Mouse (Mus musculus) left cerebral cortex, adult 2 months (tissue): ENCODE measurements at regions not wholly inside any gene's neighbourhood (a gene's known extent, or its start where the extent isn't known, plus 50 kb on each side); places are given as distances from the start of the nearest gene placed in this dataset.
A peak's percentile ranks its signal among the peaks of the same experiment; 100 is the strongest.

Experiments
- DNase-seq, 2 experiments: peaks; one replicate each; pipeline ENCODE4 v3.0.0; 2021 to 2022; ENCODE audit warnings: low spot score in 2 of 2, mixed read lengths in 1 of 2; ENCODE audit errors: extremely low spot score in 1 of 2
- H3K27ac ChIP-seq: fragments of 200-600 bp; 2 replicates; pipeline ENCODE4 v1.8.1; 2022
- H3K4me3 ChIP-seq: fragments of 200-600 bp; 2 replicates; pipeline ENCODE4 v1.8.1; 2022
- CTCF ChIP-seq: fragments of 200-600 bp; IDR thresholded peaks from 2 replicates; pipeline ENCODE4 v1.8.1; 2022; ENCODE audit warnings: antibody characterized with exemption, mild to moderate bottlenecking, moderate library complexity
- intact Hi-C: fragments of 180-260 bp; cut with DNase I; formaldehyde crosslinking; loops from one replicate; pipeline ENCODE4 v1.15.1; 2025

- Histone ChIP-seq H3K27ac (no peak overlapping the region), H3K4me3 (no peak overlapping the region)
- peak in 1 of 2 experiments; percentile 11 for DNase-seq
- intact Hi-C loops, result no loop called here
- no peak for TF ChIP-seq CTCF
Measured at GRCm38 (mm10) chr10:125612773-125613172, 223.5 kb upstream of the Slc16a7 start.

GRCm38 (mm10) chr10:125621376-125621775, 232.1 kb upstream of the Slc16a7 start:
- H3K4me3 ChIP-seq, result no peak overlapping the region
- TF ChIP-seq CTCF, result no peak
- no peak overlapping the region for H3K27ac ChIP-seq
- intact Hi-C loops, result no loop called here
- no peak for DNase-seq

DNA sequence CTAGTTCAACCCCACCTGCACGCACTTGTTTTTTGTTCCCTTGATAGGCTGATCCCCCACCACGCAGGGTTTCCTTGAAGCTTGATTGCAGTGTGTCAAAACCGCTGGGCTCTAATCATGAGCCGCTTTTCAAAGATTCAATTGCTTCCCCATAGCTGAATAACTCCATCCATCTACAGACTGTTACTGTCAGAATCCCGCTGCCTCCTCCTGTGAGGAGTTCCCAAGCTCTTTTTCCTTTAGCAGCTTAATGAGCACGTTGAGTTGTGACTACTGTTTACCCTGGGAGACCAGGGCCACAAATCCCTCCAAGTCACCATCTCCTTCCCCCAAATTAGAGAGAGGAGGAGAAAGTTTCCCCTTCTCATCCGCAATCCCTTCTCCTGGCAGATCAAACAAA, 234.6 kb upstream of the Slc16a7 start:
- no peak for DNase-seq
- no peak for TF ChIP-seq CTCF
- intact Hi-C loops, result no loop called here
- Histone ChIP-seq H3K27ac (no peak overlapping the region), H3K4me3 (no peak overlapping the region)

- intact Hi-C loops, result no loop called here
- TF ChIP-seq CTCF, result peak; percentile 5; the same call in 1 of the 2 replicates
- DNase-seq, result no peak
Measured at GRCm38 (mm10) chr10:125667906-125668305, 278.6 kb upstream of the Slc16a7 start.

DNA sequence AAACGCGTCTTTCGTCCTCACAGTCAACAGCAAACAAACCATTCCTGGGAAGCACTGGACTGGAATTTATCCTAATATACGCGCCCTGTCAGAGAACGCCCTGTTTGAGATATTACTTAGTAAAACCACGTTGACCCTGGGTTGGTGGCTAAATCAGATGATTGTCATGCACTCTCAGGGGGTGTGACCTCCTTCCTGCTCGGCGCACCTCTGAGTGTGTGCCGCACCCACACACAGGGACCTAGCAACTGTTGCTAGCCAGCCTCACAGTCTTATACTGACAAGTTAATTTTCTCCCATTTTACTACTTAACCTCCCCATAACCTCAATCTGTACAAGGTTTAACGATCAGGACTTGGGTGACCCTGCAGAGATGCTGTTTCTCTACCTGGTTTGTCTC, 284.4 kb upstream of the Slc16a7 start:
- intact Hi-C loops, result no loop called here
- TF ChIP-seq CTCF, result no peak
- no peak for DNase-seq
- Histone ChIP-seq H3K27ac (no peak overlapping the region), H3K4me3 (no peak overlapping the region)

More at GRCm38 (mm10) chr10:125667906-125668305, 278.6 kb upstream of the Slc16a7 start:
- H3K27ac ChIP-seq, result no peak overlapping the region
- no peak overlapping the region for H3K4me3 ChIP-seq

GRCm38 (mm10) chr10:125679644-125680043, 286.3 kb upstream of the Lrig3 start:
- intact Hi-C loops, result no loop called here
- no peak for DNase-seq

GRCm38 (mm10) chr10:125685130-125685529, 280.8 kb upstream of the Lrig3 start:
- Histone ChIP-seq H3K4me3 (no peak overlapping the region), H3K27ac (no peak overlapping the region)
- intact Hi-C loops, result no loop called here
- DNase-seq, result no peak
- TF ChIP-seq CTCF, result no peak

More at GRCm38 (mm10) chr10:125679644-125680043, 286.3 kb upstream of the Lrig3 start:
- no peak overlapping the region for H3K4me3 ChIP-seq
- H3K27ac ChIP-seq, result no peak overlapping the region
- peak; percentile 38 for TF ChIP-seq CTCF

DNA sequence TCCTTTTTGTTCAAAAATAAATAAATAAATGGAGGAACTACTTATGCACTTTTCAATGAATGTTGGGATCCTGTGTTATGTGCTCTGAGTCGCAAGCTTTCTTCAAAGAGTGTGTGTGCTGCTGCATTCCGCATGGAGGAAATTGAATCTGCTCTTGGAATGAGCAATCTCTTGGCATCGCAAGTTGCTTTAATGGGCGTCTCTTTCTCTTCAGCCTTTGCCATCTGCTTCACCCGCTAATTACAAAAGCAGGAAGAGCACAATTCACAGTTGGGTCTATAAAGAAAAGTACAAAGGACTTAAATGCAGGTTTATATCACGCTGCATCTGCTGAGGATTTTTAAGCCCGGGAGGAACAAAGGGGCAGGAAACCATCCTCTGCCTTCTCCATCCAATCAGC, 272.5 kb upstream of the Lrig3 start:
- no peak for TF ChIP-seq CTCF
- Histone ChIP-seq H3K27ac (no peak overlapping the region), H3K4me3 (no peak overlapping the region)
- intact Hi-C loops, result no loop called here
- DNase-seq, result peak in 1 of 2 experiments; percentile 18

DNA sequence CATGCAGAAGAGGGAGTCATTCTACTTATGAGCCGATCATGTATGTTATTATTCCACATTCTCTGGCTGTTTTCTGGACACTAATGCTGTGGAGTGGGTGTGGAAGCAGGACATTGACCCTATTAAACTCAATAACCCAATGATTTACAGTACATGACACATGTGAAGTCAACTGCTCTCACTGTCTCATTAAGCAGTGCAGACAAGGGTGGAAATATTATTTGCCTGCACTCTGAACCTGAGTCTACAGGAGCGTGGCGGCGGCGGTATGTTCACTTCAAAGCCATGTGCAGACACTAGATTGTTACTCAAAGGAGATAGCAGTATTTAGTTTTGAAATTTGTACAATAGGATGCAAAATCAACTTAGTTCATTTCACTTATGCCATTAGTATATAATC, 269.8 kb upstream of the Lrig3 start:
- no peak overlapping the region for H3K27ac ChIP-seq
- intact Hi-C loops, result no loop called here
- no peak for TF ChIP-seq CTCF
- H3K4me3 ChIP-seq, result no peak overlapping the region
- no peak for DNase-seq

- Histone ChIP-seq H3K4me3 (no peak overlapping the region; the same call in 1 of the 2 replicates), H3K27ac (no peak overlapping the region)
- peak; percentile 73 for TF ChIP-seq CTCF
- DNase-seq, result peak; percentile 28 to 47
- intact Hi-C loops, result loop anchor here (1.0 to 10.0 kb wide), 5 partner anchors 267 to 1140 kb away; no protein-coding TSS in a partner anchor
Measured at GRCm38 (mm10) chr10:125725077-125725680, 240.8 kb upstream of the Lrig3 start.

DNA sequence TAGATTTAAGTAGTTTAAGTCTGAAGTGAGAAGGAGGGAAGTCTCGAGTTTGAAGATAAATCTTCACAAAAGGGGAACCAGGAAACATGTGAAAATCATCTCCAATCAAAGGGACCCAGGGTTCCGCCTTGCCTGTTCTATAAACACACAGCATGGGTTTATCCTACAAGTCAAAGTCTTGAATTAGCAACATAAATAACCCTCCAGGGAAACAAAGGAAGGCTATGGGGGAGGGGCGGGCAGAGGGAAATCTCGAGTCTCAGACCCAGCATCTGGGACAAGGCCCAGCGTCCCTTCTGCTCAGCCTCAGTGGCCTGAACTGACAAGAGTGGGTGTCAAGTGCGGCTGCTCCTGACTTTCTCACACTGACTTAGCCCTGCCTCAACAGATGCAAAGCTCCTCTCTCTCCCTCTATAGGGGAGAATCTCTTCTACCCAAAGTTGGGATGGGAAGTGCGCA, 240.3 kb upstream of the Lrig3 start:
- intact Hi-C loops, result loop anchor here (1.0 to 10.0 kb wide), 5 partner anchors 267 to 1139 kb away; no protein-coding TSS in a partner anchor
- H3K27ac ChIP-seq, result no peak overlapping the region
- DNase-seq, result no peak

GRCm38 (mm10) chr10:125726546-125726945, 239.4 kb upstream of the Lrig3 start:
- no peak for DNase-seq
- no peak overlapping the region for H3K4me3 ChIP-seq
- TF ChIP-seq CTCF, result no peak
- intact Hi-C loops, result loop anchor here (5.0 to 10.0 kb wide), 4 partner anchors 266 to 1138 kb away; no protein-coding TSS in a partner anchor
- no peak overlapping the region for H3K27ac ChIP-seq

More for the DNA sequence above, 240.3 kb upstream of the Lrig3 start:
- H3K4me3 ChIP-seq, result no peak overlapping the region; the same call in 1 of the 2 replicates
- TF ChIP-seq CTCF, result no peak
